Mouse (Mus musculus): ENCODE results near the gene Tecpr2.

DNA sequence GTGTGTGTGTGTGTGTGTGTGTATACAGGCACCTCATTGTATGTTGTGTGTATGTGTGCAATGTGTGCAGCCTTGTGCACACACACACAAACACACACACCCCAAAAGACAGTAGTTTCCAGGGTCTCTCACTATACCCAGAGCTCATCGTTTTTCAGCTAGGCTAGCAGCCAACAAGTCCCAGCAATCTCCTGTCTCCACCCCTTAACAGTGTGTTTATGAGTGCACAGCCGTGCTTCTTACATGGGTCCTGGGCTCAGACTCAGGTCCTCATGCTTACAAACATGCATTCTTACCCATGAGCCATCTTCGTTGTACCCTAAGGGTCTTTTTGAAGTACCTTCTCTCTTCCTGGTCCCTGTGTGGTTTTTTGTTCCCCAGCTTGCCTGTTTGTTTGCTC lies 76.4 kb downstream of the Tecpr2 start:
- TF ChIP-seq CTCF (conservative IDR thresholded peaks at IDR 0.05 in 1 of 2, IDR thresholded peaks at IDR 0.05 in 1 of 2; ENCODE audit: low read depth in 2 of 2, low read length in 2 of 2), result no peak
- TF ChIP-seq USF1 (IDR thresholded peaks at IDR 0.05; ENCODE audit: low read depth, low read length), result no peak
- no peak for TF ChIP-seq EP300 (IDR thresholded peaks at IDR 0.05; ENCODE audit: low read length)
- TF ChIP-seq POLR2A (IDR thresholded peaks at IDR 0.05; ENCODE audit: low read depth, low read length), result no peak
- no peak for TF ChIP-seq MAFK (IDR thresholded peaks at IDR 0.05; ENCODE audit: insufficient replicate concordance, low read length)
- no peak for TF ChIP-seq BHLHE40 (IDR thresholded peaks at IDR 0.05; ENCODE audit: low read depth, low read length)
- no peak for TF ChIP-seq RCOR1 (conservative IDR thresholded peaks at IDR 0.05; ENCODE audit: low read depth, low read length)
- TF ChIP-seq JUN (IDR thresholded peaks at IDR 0.05; ENCODE audit: insufficient read depth, low read depth, low read length), result no peak
- no peak for TF ChIP-seq IRF4 (IDR thresholded peaks at IDR 0.05; ENCODE audit: low read depth, low read length)
- TF ChIP-seq UBTF (IDR thresholded peaks at IDR 0.05; ENCODE audit: low read depth, low read length), result no peak
- TF ChIP-seq ZMIZ1 (IDR thresholded peaks at IDR 0.05; ENCODE audit: low read depth, low read length), result no peak
- no peak for TF ChIP-seq POLR2AphosphoS2 (IDR thresholded peaks at IDR 0.05; ENCODE audit: low read depth, low read length)
- TF ChIP-seq NRF1 (IDR thresholded peaks at IDR 0.05; ENCODE audit: low read depth, low read length), result no peak

Measured in CH12.LX (cell line).